Mouse (Mus musculus) R1 (cell line): Measurements from ENCODE around the gene H2-Ke6.
"Not testable (repeated sequence)": the region's sequence is repeated elsewhere in the genome, so short reads cannot be mapped to it uniquely, and the experiment has no call there.

Experiments used
- DNase-seq: peaks from one replicate; pipeline ENCODE4 v3.0.0-alpha.2; 2018; ENCODE audit warnings: low read depth, low spot score

H2-Ke6 gene

DNA sequence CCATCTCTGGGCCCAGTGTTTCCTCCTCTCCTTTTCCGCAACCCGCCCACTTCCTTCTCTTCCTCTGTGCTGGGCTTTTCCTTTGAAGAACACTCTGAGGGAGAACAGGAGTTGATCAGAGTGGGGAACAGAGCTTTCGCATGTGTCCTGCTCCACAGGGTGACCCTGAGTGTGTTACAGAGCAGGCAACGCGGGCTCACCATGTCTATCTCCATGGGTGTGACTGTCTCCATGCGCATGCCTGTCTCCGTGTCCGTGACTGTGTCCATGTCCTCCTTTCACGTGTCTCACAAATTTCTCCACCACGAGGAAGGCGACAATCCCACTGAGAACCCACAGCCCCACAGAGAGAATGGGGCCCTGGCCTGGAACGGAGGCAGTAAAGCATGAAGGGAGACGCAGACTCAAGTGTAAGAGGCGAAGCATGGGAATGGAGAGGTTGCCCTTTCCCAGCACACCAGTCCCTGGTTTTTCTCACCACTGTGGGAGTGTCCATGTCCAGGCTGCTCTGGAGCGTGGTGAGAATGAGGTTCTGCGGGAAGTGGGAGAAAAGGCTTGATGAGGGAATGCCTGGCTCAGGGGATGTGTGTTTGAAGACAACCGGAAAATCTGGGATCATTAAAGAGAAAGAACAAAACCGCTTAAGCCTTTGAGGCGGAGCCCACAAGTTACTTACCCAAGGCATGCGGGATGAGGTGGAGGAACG, 2.2 kb upstream of the H2-Ke6 start:
- DNase-seq: no peak

DNA sequence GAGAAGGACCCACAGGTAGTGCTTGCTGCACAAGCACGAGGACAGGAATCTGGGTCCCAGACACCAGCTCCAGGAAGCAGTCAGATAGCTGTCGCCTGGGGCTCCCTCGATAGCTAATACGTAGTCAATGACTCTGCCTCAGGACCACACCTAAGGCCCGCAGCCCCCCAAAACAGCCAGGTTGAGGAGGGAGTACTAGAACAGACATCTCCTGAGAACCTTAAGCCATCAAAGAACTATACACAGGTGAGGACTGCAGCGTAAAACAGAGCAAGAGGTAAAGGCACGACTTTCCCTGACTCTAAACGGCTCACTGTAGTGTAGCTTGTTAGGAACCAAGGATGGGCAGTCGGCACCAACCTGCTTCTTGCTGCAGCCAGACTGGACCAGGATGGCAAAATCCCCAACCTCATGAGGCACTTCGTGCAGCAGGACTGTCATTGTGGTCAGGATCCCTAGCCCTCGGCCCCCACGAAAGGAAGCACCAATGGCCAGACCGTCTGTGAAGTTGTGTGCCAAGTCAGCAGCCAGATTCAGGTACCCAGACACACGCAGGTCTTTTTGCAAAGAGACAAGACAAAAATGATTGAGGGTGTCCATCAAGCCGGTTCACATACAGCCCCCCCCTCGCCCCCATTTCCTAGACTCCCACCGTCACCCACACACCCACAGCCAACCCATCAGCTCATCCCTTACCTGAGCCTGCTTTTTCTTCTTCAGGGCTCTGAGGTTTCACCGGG, 1.5 kb upstream of the H2-Ke6 start:
- DNase-seq: no peak

DNA sequence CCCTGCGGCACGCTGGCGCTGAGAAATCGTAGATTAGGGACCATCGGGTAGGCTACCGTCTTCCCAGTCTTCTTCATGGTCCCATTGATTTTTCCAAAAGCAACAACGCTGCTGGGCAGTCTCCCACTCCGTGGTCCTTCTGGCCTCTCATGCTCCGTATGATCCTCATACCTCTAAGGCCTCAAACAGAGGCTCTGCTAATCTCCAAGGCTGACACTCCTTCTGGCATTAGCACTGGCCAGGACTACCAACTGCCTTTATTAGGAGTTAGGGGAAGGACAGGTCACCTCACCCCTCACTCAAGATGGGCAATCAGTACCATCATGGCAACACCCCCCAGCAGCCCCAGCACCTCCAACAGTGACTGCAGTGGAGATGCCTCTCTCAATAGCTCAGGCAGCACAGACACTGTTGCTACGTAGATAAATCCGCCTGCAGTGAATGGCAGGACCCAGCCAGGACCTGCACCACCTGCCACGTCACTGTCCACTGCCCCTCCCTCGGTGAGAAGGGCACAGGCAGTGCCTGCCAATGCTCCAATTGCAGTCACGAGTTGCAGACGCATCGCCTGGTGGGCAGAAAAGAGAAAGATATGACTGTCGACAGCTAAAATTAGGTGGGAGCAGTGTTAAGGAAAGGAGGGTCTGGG, 765 bp upstream of the H2-Ke6 start:
- no peak for DNase-seq

DNA sequence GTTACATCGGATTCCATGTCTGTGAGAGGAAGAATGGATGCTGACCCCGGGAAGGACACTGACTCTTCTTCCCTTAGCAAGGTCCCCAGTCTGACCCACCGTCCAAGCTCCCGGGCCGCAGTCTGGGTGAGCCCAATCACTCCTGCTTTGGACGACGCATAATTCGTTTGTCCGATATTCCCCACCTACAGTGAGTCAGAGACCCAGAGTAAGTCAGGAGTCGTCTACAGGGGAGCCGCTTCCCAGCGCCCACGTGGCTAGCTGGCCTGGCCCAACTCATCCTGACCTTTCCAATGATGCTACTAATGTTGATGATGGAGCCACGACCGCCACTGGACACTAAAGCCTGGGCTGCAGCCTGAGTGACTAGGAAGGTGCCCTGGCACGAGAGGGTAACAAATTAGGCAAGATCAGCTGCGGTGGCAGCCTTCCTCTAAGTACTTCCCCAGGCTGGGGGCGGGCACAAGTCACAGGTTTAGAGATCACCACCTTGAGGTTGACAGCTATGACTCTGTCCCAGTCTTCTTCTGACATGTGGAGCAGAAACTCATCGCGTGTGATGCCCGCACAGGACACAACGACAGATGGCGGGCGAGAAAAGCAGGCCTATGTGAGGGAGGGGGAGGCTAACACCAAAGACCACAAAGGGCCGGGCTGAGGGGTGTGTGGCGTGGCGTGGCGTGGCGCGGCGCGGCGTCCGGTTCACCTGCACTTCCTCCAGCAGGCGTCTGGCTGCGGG, 774 bp downstream of the H2-Ke6 start:
- DNase-seq: peak; percentile 68

DNA sequence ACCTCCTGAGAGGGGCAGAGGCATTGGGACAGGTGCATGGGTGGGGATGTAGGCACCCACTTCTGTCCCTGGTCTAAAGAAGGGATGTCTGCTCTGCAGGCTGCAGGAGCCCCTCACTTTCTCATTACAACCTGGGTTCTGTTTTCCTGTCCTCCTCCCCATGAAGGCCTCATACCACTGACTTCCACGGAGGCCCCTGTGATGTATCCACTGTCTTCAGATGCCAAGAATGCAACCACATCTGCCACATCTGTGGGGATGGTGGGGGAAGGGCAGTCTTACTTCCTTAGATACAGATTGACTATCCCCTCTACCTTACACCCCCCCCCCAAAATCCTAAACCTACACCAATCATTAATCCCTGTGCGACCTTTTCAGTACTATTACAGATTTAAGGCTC, 1.6 kb downstream of the H2-Ke6 start:
- no peak for DNase-seq

DNA sequence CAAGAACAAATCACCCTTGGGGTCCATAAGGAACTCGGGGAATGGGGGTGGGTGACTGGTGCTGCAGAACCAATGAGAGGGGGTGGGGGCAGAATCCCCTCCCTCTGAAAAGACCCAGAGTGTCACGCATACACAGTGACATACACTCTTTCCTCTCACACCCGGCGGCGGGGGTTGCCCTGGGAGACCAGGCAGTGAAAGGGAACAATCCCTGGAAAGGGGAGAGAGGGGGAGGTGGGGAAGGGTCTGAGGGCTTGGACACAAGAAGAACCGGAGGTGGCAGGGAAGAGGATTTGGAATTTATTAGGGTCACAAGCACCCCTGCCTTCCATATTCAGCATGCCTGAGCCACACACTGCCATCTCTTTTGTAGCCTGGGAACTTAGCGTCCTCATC, 2.1 kb downstream of the H2-Ke6 start:
- DNase-seq: peak; percentile 61

DNA sequence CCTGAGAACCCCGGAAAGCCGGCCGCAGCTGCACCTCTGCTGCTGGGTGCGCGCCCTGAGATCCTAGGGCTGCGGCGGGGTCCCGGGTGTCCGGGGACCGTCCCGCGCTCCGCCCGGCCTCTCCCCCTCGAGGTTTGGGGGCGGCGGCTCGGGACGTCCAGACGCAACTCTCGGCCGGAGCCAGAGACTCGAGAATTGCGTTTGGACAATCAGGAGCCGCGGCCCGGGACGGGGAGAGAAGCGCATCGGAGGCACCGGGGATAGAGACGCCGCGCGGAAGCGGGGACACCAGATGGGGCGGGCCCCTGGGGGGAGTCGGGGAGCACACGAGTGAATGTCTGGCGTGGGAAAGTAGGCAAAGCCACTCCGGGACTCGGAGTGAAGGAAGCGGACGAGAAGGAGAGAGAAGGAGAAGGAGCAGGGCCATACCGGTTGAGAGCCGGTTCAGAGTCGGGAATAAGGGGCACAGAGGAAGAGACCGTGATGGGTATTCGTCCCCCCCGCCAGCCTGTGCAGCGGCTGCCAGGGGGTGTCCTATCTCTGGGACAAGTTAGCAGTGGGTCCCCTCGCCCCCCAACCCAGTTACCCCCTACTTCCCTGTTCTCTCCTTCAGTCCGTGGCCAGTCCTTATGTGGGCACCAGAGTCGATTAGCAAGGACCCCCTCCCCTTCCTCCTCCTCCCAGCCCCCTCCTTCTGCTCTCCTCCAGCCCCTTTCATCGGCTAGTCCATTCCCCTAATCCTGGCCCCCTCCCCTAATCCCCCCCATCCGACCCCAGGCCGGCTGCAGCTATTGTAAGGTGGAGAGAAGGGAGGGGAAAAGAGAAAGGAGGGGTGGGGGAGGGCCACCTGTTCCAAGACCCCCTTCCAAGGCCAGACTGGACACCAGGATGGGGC, 2.8 kb downstream of the H2-Ke6 start:
- DNase-seq: peak; percentile 57

DNA sequence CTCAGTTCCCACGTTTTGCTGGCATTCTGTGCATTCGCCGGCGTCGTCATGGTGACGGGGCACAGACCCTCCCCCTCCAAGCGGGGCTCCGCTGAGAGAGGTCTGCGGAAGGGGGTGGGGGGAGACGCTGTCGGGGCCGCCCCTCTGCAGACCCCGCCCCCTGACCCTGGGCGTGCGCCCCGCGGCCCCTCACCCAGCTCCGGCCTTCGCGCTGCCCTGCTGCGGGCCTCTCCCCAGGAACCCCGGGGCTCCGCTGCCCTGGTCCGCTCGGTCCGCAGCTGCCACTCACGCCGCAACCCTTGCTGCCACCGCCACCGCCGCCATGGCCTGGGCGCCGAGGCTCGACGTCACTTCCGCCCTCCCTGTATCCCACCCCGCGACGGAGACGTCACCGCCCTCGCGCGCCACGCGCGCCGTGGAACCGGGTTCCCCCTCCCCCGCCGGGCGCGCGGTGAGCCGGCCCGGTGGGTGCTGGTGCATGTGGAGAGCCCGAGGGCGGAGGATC, 3.5 kb downstream of the H2-Ke6 start, which contains the start of gene Ring1:
Gene Ring1 (minus strand): TSS at position 364 of the 505 bp plus-strand sequence.
- peak; percentile 94 for DNase-seq

DNA sequence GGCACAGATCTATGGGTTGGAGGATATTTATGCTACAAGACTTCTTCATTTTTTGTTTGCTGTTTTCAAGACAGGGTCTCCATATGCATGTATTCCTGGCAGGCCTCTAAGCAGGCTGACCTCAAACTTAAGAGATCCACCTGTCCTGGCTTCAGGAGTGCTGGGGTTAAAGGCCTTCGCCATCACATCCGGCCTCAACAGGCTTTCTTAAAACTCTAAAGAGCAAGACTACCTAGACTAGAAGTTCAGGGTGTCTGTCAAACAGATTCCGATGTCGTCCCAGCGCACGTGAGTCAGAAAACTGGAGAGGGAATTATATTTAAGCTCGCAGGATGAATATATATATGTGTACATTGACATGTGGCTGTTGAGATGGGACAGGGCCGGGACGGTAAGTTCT, 4.2 kb downstream of the H2-Ke6 start:
- DNase-seq: no peak

DNA sequence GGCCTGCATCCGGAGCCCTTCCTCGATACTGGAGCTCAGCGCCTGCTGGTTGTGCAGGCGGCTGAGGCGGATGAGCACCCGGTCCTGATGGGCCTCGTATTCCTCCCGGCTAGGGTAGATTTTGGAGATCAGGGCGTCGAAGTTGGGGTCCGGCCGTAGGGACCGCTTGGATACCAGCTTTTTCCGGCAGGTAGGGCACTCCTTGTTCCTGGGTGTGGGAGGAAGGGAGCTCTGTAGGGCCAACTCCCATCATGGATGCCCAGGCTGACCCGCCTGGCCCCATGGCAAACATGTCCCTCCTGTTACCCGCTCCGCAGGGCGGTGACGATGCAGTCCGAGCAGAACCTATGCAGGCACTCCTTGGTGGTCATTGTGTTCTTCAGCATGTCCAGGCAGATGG, 4.9 kb downstream of the H2-Ke6 start:
- DNase-seq: no peak

DNA sequence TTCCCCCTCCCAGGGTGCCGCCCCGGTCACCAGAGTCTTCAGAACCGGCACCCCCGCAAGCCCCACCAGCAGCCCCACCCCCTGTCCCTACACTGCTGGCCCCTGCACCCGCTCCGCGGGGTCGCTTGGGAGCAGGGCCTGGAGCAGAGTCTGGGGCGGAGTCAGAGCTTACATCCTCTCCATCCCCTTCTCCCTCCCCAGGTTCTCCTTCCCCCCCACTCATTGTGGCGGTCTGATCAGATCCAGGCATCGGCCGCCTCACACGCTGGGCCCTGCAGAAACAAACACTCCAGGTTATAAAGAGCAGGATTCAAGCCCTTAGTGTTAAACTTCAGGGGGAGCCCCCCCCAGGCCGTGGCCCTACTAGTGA, 5.5 kb downstream of the H2-Ke6 start:
- DNase-seq: no peak

DNA sequence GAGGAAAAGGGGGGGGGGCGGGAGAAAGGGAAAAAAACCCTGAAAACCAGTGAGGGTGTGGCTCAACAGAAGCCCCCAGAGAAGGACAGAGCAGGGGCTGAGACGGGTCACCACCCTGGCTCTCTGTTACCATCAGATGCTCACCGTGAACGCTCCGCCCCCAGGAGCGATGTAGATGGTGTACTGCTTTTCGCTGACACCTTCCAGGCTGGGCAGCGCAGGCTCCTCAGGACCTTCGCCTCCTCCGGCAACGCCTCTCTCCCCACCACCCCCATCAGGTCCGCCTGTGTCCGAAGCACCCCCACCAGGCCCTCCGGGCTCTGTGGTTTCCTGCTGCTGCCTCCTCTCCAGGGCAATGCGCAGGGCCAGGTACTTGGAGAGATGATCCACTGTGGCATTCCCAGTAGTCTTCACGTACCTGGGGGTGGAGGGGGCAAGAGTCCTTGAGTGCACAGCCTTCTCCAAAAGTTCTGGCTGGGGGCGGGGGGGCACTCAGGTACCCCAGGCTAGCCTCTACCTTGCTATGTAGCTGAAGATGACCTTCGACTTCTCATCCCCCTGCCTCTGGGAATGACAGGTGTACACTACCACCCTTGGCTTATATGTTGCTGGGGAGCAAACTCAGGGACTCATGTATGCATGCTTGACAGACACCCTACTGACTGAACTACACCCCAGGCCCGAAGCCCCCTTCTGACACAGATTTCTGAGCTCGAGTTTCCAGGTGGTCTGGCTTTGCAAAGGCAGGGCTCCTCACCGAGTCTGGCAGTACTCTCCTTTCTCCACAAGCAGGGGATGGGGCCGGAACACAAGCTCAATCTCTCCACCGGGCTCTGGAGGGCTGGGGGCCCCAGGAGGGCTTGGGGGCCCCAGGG, 6.1 kb downstream of the H2-Ke6 start:
- no peak for DNase-seq

DNA sequence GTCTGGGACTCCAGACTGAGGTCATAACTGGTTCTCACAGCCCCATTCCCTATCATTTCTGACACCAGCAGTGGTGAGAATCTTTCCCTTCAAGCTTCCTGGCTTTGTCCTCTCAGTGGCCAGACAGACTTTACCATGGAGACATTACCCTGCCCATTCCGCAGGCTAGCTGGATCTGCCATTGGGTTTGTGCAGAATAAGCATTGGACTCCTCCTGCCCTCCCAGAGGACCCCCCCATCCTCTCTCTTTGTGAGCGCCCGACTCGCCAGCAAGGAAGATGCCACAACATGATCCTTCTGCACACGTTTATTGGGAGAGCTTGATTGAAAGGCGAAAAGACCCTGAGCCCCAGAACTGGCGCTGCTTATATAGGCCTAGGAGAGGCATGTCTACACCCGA, 14.4 kb downstream of the H2-Ke6 start:
- DNase-seq: no peak

DNA sequence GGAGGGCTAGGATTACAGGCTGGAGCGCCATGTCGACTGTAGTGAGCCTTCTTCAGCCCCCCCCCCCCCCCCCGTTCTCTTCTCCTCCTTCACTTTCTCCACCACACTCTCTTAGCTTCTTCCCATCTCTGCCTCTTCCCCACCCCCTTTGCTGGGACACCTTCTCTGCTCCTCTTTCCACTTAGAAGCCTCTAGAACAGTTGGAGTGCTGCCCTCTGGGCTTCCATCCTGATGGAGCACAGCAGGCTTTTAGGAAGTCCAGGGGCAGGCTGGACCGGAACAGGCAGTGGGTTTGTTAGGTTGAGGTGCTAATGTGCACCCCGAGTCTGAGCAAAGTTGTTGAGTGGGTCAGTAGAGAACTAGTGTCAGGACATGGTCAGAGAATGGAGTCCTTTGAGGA, 17.7 kb downstream of the H2-Ke6 start:
- no peak for DNase-seq

DNA sequence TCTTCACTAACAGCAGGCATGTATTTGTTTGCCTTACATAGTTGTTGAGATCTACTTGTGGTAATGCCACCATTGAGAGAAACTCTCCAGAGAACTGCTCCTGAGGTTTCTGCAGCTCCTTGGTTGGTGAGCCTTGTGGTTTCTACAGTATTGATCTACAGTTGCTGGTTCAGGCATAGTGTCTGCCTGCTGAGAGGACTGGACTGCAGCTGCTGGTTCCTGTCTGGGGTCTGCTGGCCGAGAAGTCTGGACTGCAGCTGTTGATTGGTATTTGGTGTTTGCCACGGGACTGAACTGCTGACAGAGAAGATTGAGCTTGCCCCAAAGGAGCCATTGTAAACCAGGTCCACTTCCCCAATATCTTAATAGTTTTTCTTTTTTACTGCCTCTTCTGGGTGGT, 21.3 kb downstream of the H2-Ke6 start:
- no peak for DNase-seq

DNA sequence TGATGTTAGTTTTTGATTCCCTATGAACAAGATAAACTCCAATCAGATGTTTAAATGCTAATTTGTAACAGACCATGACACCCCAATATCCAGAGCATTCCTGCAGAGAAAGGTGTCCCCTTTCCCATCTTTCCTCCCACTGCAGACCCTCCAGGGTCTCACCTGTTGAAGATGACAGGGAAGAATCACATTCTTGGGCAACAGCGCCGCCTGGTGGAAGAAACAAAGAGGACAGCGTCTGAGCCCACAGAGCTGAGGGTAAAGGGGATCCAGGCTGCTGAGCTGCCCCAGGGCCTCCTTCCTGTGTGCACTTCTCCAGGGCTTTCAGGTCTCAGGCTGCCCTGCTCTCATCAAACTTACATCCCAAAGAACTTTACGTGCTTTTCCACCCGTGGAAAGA, 24.4 kb downstream of the H2-Ke6 start:
- DNase-seq: peak; percentile 74

DNA sequence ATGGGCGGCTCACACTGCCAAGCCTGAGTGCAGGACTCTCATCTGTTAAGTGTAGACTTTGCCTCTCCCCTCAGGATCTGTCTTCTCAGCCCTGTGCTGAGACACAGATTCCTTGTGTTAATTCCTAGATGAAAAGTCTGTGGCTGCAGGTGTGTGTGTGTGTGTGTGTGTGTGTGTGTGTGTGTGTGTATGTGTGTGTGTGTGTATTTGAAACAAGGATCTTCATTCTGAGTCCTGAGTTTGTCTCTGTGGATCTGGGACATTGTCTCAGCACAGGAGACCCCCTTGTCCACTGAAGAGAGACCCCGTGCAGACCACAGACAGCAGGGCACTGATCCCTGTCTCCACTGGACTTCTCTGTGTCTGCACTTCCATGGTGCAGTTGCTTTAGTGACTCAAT, 27.1 kb downstream of the H2-Ke6 start:
- DNase-seq: not testable (repeated sequence)

DNA sequence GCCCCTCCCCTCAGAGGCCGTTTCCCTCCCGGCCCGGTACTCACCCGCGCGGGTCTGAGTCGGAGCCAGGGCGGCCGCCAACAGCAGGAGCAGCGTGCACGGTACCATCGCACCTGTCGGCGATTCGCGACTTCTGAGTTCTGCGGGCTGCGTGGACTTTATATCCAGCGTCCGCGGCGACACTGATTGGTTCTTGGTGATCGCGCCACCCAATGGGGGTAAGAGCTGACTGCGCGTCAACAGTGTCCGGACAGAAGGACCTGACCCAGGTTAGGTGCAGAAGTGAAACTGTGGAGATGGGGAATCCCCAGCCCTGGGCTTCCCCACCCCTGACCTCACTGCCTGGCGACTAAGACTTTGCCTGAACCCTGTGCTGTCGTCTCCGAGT, 27.7 kb downstream of the H2-Ke6 start, which contains the start of gene H2-K1:
Gene H2-K1 (minus strand): TSS at position 198 of the 388 bp plus-strand sequence.
- DNase-seq: peak; percentile 82

DNA sequence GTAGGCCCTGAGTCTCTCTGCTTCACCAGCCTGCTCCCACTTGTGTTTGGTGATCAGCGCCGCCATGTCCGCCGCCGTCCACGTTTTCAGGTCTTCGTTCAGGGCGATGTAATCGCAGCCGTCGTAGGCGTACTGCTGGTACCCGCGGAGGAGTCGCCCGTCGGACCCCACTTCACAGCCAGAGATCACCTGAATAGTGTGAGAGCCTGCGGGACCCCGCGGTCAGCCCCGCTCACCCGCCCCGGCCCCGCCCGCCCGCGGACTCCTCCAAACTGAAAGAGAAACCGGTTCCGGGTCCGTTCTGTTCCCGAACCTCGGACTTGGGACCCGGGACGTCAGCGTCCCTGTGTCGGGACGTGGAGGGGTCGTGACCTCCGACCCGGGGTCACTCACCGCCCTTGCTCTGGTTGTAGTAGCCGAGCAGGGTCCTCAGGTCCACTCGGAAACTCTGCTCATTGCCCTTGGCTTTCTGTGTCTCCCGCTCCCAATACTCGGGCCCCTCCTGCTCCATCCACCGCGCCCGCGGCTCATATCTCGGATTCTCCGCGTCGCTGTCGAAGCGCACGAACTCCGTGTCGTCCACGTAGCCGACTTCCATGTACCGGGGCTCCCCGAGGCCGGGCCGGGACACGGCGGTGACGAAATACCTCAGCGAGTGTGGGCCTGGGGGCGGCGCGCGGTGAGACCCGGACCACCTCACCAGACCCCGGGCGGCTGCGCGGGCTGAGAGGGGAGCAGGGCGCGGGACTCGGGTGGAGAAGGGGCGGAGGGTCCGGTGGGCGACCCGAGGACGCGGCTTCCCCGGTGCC, 28.3 kb downstream of the H2-Ke6 start:
- DNase-seq: no peak
